Mouse (Mus musculus) neural tube, embryonic 12.5 days (tissue): ENCODE results near the gene Tdp1. TPM values are rescaled to one million over a fixed set of nuclear protein-coding genes. Genes with fewer than 3 reads are reported as not detected.

ENCODE experiments used
- ATAC-seq: fragments of 200-750 bp; cut with Nextera tagmentation; 2 replicates; pipeline ENCODE4 v1.8.0; 2017; ENCODE audit warnings: low read depth, mild to moderate bottlenecking, moderate TSS enrichment, moderate library complexity; ENCODE audit not compliant: low FRiP score
- H3K27ac ChIP-seq: fragments of 300-500 bp; sonication (generic); 2 replicates; pipeline ENCODE4 v1.5.1; 2016
- H3K27me3 ChIP-seq: fragments of 300-500 bp; sonication (generic); replicated peaks from 2 replicates; pipeline ENCODE4 v1.6.1; 2016; ENCODE audit warnings: mild to moderate bottlenecking
- H3K36me3 ChIP-seq: fragments of 300-500 bp; sonication (generic); 2 replicates; pipeline ENCODE4 v1.6.1; 2016; ENCODE audit warnings: mild to moderate bottlenecking
- H3K4me1 ChIP-seq: fragments of 300-500 bp; sonication (generic); 2 replicates; pipeline ENCODE4 v1.6.1; 2016
- H3K4me2 ChIP-seq: fragments of 300-500 bp; sonication (generic); replicated peaks from 2 replicates; pipeline ENCODE4 v1.6.1; 2016; ENCODE audit warnings: mild to moderate bottlenecking
- H3K4me3 ChIP-seq: fragments of 300-500 bp; sonication (generic); 2 replicates; pipeline ENCODE4 v1.5.1; 2016
- H3K9ac ChIP-seq: fragments of 300-500 bp; sonication (generic); 2 replicates; pipeline ENCODE4 v1.6.1; 2016; ENCODE audit warnings: mild to moderate bottlenecking
- H3K9me3 ChIP-seq: fragments of 300-500 bp; sonication (generic); 2 replicates; pipeline ENCODE4 v1.6.1; 2016; ENCODE audit warnings: mild to moderate bottlenecking
- whole genome bisulfite sequencing: fragments of 180-500 bp; shearing (Covaris S2); methylation state at CpG from one replicate; pipeline ENCODE4 v1.1.7; 2016; 5-methylcytosine and 5-hydroxymethylcytosine counted together
- polyA plus RNA-seq: library from polyadenylated mRNA; unstranded; fragments of >200 nt; fragmentation: Nextera tagmentation; extraction: Ambion mirVana; gene quantifications from 2 replicates; pipeline ENCODE4 v1.2.1, GENCODE M21; 2016

Tdp1 gene
- polyA plus RNA-seq, 1 experiment from 2014 or later: 62.2 TPM

DNA sequence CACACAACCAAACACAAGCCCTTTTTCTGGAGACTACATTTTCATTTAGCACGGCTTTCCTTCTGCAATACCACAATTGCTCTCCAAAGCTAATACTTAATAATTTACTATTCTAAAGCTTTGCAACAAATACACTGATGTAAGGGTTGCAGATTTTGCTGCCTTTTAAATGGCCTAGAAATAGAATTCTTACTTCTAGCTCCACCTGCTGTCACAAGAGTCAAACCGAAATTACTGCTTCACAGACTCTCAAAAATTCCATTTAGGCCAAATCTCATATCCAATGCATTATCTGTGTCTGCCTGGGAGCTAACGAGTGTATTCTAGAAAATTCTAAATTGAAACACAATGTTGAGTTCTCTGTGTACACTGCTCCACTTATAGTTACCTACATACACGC is 23.3 kb upstream of the Tdp1 start:
- ATAC-seq: no peak
- no peaks in the 10 kb centered on the region for H3K36me3 ChIP-seq
- no peak overlapping the region for H3K9ac ChIP-seq
- no peak overlapping the region for H3K4me3 ChIP-seq
- WGBS: 85% methylated on average over 4 of the region's 4 CpGs
- H3K4me1 ChIP-seq: no peaks in the 10 kb centered on the region; the same call in 1 of the 2 replicates
- H3K27ac ChIP-seq: no peak overlapping the region
- H3K4me2 ChIP-seq: no peak overlapping the region
- no peaks in the 10 kb centered on the region for H3K27me3 ChIP-seq
- H3K9me3 ChIP-seq: no peaks in the 10 kb centered on the region

DNA sequence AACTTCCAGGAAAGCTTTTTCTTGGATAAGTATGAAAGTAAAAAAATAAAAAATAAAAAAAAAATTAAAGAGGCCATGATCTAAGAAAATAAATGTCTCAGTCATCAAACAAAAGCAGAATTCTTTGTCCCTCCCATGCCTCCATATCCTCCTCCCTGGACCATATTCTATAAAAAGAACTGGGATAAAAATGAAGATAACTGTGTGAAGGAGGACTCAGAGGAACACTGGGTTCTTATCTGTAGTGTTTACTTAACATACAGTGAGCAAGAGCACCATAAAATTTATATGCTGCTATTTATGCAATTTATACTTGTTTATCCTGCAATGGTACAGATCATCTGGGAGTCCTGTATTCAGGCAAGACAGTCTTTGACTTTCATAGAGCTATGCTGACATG is 19.7 kb upstream of the Tdp1 start:
- no peak overlapping the region for H3K4me2 ChIP-seq
- no peaks in the 10 kb centered on the region for H3K9me3 ChIP-seq
- H3K27ac ChIP-seq: no peak overlapping the region
- no peaks in the 10 kb centered on the region for H3K4me1 ChIP-seq
- no peak overlapping the region for H3K4me3 ChIP-seq
- no peak for ATAC-seq
- no peak overlapping the region for H3K9ac ChIP-seq
- no peaks in the 10 kb centered on the region for H3K27me3 ChIP-seq
- H3K36me3 ChIP-seq: no peaks in the 10 kb centered on the region

DNA sequence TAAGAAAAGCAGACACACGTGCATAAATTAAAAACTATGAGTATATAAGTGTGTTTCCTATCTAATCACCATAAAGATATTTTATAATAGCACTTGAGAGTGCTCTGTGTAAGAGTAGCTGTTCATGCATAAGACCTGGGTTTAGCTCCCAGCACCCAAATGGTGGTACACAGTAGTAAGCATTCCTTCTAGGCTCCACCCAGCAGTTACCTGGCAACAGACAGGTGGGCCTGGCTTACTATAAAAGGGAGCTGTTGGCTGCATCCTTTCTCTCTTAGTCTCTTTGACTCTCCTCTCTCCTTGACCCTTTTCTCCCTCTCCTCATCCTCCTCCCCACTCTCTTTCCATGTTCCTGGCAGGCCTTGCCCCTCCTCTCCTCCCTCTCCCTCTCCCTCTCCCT is 15.5 kb upstream of the Tdp1 start:
- Histone ChIP-seq H3K9me3 (no peaks in the 10 kb centered on the region), H3K9ac (no peak overlapping the region), H3K27me3 (no peaks in the 10 kb centered on the region), H3K4me1 (0 out of 2 replicates have a peak, but pooled peaks cover 4% of the 10 kb centered on the region), H3K36me3 (no peaks in the 10 kb centered on the region), H3K27ac (no peak overlapping the region), H3K4me2 (no peak overlapping the region), H3K4me3 (no peak overlapping the region)
- no peak for ATAC-seq
- WGBS: 97% methylated on average over 1 of the region's 1 CpGs

DNA sequence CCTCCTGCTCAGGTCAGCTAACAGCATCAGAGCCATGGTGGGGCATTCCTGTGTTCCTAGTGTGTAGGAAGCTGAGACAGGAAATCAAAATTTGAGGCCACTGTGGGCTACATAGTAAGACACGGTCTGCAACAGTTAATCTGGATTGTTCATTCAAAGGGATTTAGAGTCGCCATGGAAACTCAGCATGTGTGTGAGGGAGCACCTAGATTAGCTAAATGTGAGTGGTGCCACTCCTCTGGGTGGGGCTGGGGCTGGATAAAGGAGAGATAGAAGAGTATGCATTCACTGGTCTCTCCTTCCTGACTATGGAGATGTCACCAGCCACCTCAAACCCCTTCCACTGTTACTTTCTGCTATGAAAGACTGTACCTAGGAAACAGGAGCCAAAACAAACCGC is 10.9 kb upstream of the Tdp1 start:
- H3K4me1 ChIP-seq: 0 out of 2 replicates have a peak, but pooled peaks cover 4% of the 10 kb centered on the region
- WGBS: 54% methylated on average over 3 of the region's 3 CpGs
- H3K9ac ChIP-seq: no peak overlapping the region
- H3K4me3 ChIP-seq: no peak overlapping the region
- no peak for ATAC-seq
- H3K27me3 ChIP-seq: no peaks in the 10 kb centered on the region
- H3K27ac ChIP-seq: no peak overlapping the region
- no peak overlapping the region for H3K4me2 ChIP-seq
- H3K36me3 ChIP-seq: no peaks in the 10 kb centered on the region
- H3K9me3 ChIP-seq: no peaks in the 10 kb centered on the region

DNA sequence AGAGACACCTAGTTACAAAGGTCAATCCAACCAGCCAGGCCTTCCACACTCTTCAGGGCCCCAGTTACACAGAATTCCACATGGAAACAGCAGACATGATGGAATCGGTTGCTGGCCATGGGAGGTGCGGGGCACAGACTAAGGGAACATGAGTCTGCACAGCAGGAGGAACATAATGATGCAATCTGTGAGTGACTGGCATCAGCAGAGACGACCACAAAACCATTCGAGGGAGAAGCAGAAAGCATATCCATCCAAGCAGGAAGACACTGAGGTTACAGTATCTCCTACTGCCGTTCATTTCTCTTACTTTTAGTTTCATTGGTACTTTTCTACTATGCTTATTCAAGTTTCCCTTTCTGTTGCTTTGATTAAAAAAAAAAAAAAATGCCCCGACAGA is 9.7 kb upstream of the Tdp1 start:
- H3K4me2 ChIP-seq: no peak overlapping the region
- no peak for ATAC-seq
- H3K4me1 ChIP-seq: 0 out of 2 replicates have a peak, but pooled peaks cover 4% of the 10 kb centered on the region
- no peak overlapping the region for H3K4me3 ChIP-seq
- H3K27ac ChIP-seq: no peak overlapping the region
- WGBS: 79% methylated on average over 6 of the region's 6 CpGs
- no peaks in the 10 kb centered on the region for H3K9me3 ChIP-seq
- no peaks in the 10 kb centered on the region for H3K36me3 ChIP-seq
- no peak overlapping the region for H3K9ac ChIP-seq
- H3K27me3 ChIP-seq: no peaks in the 10 kb centered on the region

DNA sequence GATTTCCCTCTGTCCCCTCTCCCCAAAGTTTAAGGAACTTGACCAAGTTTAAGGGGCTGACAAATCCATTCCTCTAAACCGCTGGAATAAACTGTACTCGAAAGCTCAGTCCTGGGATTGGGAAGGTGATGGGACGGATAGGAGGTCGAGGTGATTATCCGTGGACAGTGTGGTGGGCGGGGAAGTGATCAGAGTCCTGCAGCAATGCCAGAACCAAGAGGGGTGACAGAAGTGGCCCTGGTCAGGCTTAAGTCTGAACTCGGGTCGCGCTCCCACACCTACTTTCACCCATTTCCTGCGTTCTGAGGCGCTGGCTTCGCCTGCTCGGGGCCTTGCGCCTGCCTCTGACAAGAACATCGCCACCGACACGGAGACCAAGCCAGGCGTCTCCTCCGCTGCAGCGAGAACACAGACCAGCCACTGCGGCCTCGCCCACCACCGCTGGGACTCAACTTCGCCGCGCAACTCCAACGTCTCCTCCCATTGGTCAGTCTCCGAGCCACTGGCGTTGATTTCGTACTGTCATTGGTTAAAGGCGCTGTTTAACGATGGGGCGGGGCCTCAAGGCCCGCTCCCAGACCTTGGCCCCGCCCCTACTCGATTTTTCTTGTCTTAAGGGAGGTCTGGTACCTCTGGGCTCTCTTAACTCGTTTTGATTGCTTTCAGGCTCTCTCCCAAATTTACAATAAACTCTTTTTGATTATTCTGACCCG is 1.2 kb upstream of the Tdp1 start:
- under 1% methylated on average over 38 of the region's 38 CpGs for WGBS
- Histone ChIP-seq H3K9me3 (no peaks in the 10 kb centered on the region), H3K4me2 (peak overlapping the region; percentile 86), H3K27me3 (no peaks in the 10 kb centered on the region), H3K9ac (peak overlapping the region; percentile 88; the same call in 1 of the 2 replicates), H3K36me3 (peaks cover 3% of the 10 kb centered on the region; the same call in 1 of the 2 replicates), H3K4me3 (peak overlapping the region; percentile 80), H3K4me1 (peaks cover 20% of the 10 kb centered on the region), H3K27ac (no peak overlapping the region)
- ATAC-seq: peak; percentile 94

DNA sequence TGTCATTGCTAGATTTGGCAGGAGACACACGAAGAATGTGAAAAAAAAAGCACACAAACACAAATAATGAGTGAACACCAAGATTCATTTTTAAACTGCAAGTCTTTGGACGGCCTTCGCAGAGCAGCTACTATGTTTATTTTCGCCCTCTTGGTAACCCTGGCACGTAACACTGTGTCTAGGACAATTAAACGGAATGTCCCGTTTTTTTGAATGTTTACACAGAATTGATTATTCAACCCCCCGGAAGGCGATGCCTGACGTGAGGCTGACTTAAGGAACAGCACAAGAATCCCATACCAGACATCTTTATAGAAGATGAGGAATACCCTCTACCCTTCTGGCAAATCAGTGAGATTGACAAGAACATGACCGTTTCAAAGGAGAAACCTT is 608 bp upstream of the Tdp1 start:
- Histone ChIP-seq H3K27ac (no peak overlapping the region; the same call in 1 of the 2 replicates), H3K36me3 (peaks cover 4% of the 10 kb centered on the region; the same call in 1 of the 2 replicates), H3K4me2 (peak overlapping the region; percentile 86), H3K4me1 (peaks cover 20% of the 10 kb centered on the region), H3K9ac (peak overlapping the region; percentile 88), H3K9me3 (no peaks in the 10 kb centered on the region), H3K27me3 (no peaks in the 10 kb centered on the region), H3K4me3 (peak overlapping the region; percentile 80)
- under 1% methylated on average over 11 of the region's 11 CpGs for WGBS
- ATAC-seq: peak; percentile 49

DNA sequence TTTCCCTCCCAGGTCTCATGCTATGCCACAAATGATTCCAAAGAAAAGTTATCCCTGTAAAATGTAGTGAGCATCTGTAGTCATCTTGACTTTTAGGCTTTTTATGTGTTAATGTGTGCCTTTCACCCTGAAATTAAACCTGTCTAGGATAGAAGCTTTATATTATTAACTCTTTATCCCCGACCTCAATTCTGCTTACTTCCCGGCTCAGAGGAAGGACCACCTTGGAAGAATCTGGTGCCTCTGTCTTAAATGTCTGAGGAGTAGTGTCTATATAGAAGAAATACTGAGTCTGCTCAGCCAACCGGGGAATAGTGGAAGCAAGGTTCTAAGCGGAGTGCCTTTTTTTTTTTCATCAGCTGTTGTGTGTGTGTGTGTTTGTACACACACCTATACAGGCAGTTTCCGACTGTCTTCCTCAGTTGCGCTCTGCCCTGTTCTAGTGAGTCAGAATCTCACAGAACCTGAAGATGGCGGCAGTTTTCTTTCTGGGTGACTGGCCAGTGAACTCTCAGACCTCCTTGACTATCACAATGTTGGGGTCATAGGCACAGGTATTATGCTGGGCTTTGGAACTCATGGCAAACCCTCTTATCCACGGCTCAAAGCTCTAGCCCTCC is 1.1 kb downstream of the Tdp1 start:
- Histone ChIP-seq H3K4me1 (peaks cover 20% of the 10 kb centered on the region), H3K4me3 (peak overlapping the region; percentile 80), H3K36me3 (peaks cover 4% of the 10 kb centered on the region; the same call in 1 of the 2 replicates), H3K4me2 (peak overlapping the region; percentile 86), H3K27ac (no peak overlapping the region), H3K9me3 (no peaks in the 10 kb centered on the region), H3K9ac (peak overlapping the region; percentile 88), H3K27me3 (no peaks in the 10 kb centered on the region)
- 50% methylated on average over 8 of the region's 8 CpGs for WGBS
- no peak for ATAC-seq

DNA sequence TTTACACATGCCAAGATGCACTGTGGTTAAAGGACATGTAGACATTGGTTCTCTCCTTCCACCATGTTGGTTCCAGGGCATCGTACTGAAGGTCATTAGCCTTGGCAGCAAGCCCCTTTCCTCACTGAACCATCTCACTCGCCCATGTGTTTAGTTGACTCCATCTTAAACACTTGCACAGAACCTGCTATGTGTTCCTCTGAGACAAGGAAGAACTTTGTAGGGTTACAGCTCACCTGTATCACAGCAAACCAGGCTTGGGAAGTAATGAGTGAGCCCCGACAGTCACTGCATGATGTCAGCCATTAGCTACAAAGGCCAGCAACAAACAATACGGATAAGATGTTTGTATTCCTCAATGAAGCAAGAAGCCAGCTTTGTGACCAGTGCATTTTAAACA is 13.5 kb downstream of the Tdp1 start:
- 95% methylated on average over 4 of the region's 4 CpGs for WGBS
- ATAC-seq: no peak
- Histone ChIP-seq H3K36me3 (peaks cover 55% of the 10 kb centered on the region), H3K27me3 (no peaks in the 10 kb centered on the region), H3K9ac (no peak overlapping the region), H3K4me1 (no peaks in the 10 kb centered on the region), H3K4me2 (no peak overlapping the region), H3K4me3 (no peak overlapping the region), H3K27ac (no peak overlapping the region), H3K9me3 (no peaks in the 10 kb centered on the region)

DNA sequence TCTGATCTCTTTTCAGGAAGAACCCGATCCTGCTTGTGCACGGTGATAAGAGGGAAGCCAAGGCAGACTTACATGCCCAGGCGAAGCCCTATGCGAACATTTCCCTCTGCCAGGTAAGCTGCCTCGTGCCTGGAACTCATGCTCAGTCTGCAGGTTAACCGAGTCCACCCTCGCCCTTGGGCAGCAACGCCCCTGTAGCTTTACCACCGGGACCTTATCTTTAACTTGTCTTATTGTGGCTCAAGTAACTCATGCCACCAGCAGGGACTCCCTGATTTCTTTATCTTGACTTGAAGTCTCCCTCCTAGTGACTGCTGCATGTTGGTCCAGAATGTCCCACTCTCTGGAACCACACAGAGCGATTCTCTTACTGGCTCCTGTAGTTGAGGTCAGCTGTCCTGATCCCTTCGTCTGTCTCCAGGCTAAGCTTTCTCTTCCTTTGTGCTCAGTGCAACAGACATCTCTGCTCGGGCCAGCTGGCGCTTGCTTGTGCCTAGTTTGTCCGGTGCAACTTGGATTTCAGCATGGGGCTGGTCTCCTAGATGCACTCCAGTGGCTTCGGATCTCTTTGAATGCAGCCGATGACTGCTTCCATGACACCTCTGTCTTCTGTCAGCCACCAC is 14.0 kb downstream of the Tdp1 start:
- no peak overlapping the region for H3K27ac ChIP-seq
- H3K4me2 ChIP-seq: no peak overlapping the region
- H3K4me1 ChIP-seq: 0 out of 2 replicates have a peak, but pooled peaks cover 2% of the 10 kb centered on the region
- ATAC-seq: no peak
- no peak overlapping the region for H3K9ac ChIP-seq
- WGBS: 88% methylated on average over 16 of the region's 16 CpGs
- H3K9me3 ChIP-seq: no peaks in the 10 kb centered on the region
- H3K4me3 ChIP-seq: no peak overlapping the region
- no peaks in the 10 kb centered on the region for H3K27me3 ChIP-seq
- peaks cover 52% of the 10 kb centered on the region for H3K36me3 ChIP-seq

DNA sequence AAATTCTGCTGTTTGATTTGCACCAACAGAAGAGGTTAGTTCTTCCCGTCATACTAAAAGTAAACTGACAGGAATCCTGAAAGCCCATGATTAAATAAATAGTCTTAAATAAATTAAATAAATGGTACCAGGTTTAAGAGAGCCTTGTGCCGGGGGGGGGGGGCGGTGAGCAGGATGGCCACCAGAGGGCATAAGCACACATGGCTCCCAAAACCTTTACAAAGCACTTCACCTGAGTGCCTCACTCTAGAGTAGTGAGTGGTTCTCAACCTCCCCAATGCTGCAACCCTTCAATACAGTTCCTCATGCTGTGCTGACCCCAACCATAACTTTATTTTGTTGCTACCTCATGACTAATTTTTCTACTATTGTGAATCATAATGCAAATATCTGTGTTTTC is 15.7 kb downstream of the Tdp1 start:
- no peak overlapping the region for H3K4me3 ChIP-seq
- WGBS: 89% methylated on average over 1 of the region's 3 CpGs
- H3K9ac ChIP-seq: no peak overlapping the region
- H3K27me3 ChIP-seq: no peaks in the 10 kb centered on the region
- 0 out of 2 replicates have a peak, but pooled peaks cover 3% of the 10 kb centered on the region for H3K4me1 ChIP-seq
- H3K4me2 ChIP-seq: no peak overlapping the region
- ATAC-seq: no peak
- H3K27ac ChIP-seq: no peak overlapping the region
- H3K9me3 ChIP-seq: no peaks in the 10 kb centered on the region
- H3K36me3 ChIP-seq: peaks cover 49% of the 10 kb centered on the region

DNA sequence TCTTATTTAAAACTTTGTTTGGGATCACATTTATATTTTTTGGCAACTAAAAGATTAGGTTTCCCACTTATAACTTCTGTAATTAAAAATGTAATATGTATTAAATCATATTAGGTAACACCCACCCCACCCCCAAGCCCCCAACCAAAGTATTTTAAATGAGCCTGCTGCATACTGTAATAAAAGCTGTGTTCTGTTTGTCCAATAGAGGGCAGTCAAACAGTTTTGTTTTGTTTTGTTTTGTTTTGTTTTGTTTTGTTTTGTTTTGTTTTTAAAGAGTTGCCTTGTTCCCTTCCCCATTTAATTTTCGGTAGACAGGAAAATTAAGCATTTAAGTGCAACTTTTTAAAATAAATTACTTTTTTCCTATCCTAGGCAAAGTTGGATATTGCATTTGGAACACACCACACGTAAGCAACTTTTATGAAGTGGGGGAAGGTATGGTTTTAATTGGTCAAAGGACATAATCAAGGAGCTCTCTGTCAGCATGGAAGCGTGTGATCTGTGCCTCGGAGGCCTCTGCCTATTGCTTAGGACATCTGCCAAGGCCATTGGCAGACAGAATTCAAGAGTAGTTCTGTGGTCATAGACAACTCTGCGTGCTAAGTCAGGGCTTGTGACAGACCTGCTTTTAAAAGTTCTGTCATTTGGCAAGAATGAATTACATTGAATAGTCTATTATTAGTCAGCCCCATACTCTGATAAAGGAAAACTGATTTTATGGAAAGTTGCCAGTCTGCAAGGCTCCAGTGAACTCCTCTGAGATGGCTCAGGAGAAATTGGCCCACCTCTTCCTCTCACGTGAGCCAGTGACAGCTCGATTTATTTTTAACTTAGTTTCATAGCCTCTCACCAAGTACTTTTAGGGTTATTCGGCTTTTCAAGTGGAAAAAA is 17.9 kb downstream of the Tdp1 start:
- no peak overlapping the region for H3K9ac ChIP-seq
- ATAC-seq: no peak
- 84% methylated on average over 8 of the region's 8 CpGs for WGBS
- peaks cover 52% of the 10 kb centered on the region for H3K36me3 ChIP-seq
- H3K27me3 ChIP-seq: no peaks in the 10 kb centered on the region
- no peak overlapping the region for H3K27ac ChIP-seq
- 0 out of 2 replicates have a peak, but pooled peaks cover 3% of the 10 kb centered on the region for H3K4me1 ChIP-seq
- no peaks in the 10 kb centered on the region for H3K9me3 ChIP-seq
- H3K4me2 ChIP-seq: no peak overlapping the region
- H3K4me3 ChIP-seq: no peak overlapping the region
